Mouse (Mus musculus) kidney, adult 18-20 months (tissue): ENCODE measurements around the gene Sacm1l.

Experiments used
- DNase-seq: peaks from one replicate; pipeline ENCODE4 v3.0.0; 2021

Sacm1l gene

GRCm38 (mm10) chr9:123509638-123510604 is 19.6 kb upstream of the Sacm1l start:
- DNase-seq: peak; percentile 52

- DNase-seq: peak; percentile 18
Observed at GRCm38 (mm10) chr9:123510926-123511325, 18.6 kb upstream of the Sacm1l start.

DNA sequence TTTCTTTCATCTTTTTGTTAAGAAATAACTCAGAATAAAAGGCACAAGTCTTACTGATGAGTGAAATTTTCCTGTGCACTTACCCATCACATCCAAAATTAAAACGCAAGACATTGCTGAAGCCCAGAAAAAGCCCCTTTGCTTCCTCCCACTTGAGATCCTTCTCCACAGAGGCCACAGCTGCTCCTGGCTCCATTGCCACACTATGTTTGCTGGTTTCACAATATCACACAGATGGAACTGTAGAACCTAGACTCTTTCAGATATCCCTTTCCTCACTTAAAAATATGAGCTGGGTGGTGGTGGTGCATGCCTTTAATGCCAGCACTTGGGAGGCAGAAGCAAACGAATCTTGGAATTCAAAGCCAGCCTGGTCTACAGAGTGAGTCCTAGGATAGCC is 17.1 kb upstream of the Sacm1l start:
- no peak for DNase-seq

- DNase-seq: no peak
Observed at GRCm38 (mm10) chr9:123515087-123515486, 14.5 kb upstream of the Sacm1l start.

DNA sequence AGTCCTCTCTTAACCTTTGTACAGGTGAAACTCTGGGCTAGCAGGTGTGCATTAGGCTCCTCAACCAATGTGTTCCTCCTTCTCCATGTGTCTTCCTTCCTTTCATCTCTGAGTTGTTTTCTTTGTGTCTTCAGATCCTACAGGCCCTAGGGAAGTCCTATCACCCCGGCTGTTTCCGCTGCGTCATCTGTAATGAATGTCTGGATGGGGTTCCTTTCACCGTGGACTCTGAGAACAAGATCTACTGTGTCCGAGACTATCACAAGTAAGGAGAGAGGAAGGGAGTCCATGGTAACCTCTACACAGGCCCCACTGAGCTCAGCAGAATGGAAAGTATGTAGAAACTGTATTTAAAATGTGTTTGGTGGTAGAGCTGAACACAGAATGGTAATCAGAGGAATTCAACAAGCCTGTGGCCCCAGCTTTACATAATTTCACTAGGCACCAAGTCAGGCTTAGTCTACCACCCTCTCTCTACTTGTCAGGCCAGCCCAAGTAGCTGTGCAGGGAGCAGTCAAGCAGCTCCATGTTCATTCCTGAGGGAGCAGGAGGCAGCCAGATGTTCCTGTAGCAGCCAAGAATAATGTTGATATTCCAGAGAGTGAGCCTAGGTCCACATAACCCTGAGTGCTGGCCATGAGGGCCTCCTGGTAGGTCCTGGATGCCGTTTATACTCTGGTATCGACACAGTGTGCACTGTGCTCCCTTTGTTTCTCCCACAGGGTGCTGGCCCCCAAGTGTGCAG is 12.7 kb upstream of the Sacm1l start:
- no peak for DNase-seq

- no peak for DNase-seq
Observed at GRCm38 (mm10) chr9:123518969-123519894, 10.3 kb upstream of the Sacm1l start.

DNA sequence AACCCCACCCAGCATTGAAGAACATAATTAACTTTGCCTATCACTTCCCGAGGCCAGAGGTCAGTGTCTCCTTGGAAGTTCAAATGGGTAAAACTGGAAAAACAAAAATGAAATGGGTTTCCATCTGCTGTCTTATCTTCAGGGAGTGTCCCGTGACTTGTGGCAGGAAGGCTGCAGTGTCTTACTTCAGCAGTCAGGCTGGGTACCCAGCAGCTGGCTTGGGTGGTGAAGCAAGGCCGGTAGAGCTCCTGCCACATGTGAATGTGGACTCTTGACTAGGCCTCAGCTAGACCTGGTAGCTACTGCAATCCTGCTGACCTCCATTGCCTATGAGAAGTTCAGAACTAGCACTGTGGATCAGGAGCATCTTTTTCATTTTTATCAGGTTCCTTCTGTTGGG is 8.8 kb upstream of the Sacm1l start:
- DNase-seq: no peak

GRCm38 (mm10) chr9:123523676-123524075 is 5.9 kb upstream of the Sacm1l start:
- DNase-seq: peak; percentile 40

GRCm38 (mm10) chr9:123525095-123525494 is 4.5 kb upstream of the Sacm1l start:
- peak; percentile 59 for DNase-seq

DNA sequence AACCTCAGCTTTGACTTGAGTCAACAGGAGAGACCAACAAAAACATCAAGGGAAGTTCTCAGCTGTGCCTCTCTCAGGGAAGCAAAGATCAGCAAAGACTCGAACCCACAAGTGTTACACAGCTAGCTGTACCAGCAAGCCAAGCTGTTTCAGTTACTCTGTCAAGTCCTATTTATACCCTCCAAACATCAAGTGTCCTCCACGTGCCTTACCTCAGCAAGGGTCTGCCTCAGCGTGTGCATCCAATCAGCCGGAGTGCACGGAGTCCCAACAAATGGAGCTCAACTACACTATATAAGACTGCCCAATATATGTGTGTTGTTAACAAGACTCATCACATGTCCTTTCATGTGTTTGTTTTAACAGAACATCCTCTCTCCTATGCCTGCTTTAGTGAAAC is 3.1 kb upstream of the Sacm1l start:
- DNase-seq: no peak

- DNase-seq: no peak
Observed at GRCm38 (mm10) chr9:123528087-123528925, 1.3 kb upstream of the Sacm1l start.

- DNase-seq: peak; percentile 65
Observed at GRCm38 (mm10) chr9:123528926-123529295, 648 bp upstream of the Sacm1l start.

DNA sequence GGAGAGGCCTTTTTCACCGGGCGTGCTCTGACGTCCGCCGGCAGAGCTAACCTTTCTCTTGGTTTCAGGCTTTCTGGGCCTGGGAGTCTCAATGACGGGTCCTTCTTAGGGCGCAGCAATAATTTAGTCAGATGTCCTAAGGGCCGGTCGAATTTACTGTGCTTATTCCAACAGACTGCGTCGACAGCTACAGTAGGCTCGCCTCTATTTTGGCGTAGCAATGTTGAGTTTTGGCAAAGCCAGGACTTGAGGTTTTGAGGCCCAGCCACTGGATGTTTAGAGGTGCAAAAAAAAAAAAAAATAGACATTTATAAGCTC is 558 bp downstream of the Sacm1l start:
- DNase-seq: no peak

GRCm38 (mm10) chr9:123530566-123531130 is 1.1 kb downstream of the Sacm1l start:
- DNase-seq: no peak

GRCm38 (mm10) chr9:123531234-123531633 is 1.7 kb downstream of the Sacm1l start:
- no peak for DNase-seq

DNA sequence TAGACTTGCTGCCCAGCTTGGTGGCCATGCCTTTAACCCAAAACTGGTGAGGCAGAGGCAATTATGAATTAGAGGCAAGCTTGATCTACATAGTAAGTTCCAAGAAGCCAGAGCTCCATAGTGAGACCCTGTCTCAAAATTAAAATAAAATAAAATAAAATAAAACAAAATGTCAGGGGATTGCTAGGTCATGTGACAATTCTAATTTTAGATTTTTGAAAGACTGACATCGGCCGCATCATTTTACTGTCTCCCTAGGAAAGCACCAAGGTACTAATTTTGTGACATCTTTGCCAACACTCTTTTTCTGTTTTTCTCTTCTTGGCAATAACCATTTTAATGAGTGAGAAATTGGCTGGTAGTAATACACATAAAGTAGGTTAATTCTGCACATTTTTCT is 7.1 kb downstream of the Sacm1l start:
- no peak for DNase-seq

DNA sequence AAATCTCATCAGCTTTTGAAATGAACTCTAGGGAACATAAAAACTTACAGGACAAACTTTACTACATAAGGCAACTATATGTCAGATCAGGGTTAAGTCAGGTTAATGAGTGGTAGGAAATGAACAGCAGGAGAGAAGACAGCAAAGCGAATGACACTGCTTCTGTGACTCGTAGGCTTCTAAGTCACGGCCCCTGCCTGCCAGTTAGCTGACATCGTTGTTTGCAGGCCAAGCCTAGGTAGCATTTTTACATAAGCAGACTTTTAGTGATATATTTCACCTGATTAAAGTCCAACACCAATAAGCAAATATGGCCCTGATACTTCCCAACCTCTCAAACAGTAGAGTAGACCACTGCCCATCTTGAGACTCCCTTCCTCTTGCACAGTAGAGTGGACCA is 8.6 kb downstream of the Sacm1l start:
- no peak for DNase-seq

DNA sequence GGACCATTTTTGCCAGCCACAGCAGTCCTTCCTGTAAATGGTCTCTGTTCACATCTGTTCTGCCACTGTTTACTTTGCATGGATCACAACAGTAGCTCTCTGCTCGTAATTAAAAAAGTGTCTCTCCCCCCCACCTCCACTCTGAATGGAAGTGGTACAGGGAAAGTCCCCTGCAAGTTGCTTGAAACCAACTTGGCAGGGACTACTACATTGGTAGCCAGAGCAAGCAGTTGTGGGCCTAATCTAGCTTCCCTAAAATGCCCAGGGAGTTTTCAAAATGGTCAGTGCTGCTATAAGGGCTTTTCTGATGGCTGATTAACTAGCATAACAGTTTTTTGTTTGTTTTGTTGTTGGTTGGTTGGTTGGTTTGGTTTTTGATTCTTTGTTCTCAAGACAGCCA is 9.5 kb downstream of the Sacm1l start:
- DNase-seq: no peak

DNA sequence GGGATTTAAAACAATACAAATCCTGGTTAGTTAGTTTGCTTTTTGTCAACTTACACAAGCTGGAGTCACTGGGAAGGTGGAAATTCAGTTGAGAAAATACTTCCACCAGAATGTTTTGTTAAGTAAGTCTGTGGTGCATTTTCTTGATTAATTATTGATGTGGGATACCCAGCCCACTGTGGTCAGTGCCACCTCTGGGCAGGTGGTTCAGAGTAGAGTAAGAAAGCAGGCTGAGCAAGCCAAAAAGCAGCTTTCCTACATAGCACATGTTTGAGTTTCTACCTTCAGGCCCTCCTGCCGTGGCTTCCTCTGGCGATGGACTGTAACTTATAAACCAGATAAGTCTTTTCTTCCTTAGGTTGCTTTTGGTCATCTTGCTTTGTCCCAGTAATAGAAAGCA is 10.3 kb downstream of the Sacm1l start:
- peak; percentile 28 for DNase-seq

GRCm38 (mm10) chr9:123554599-123554998 is 25.0 kb downstream of the Sacm1l start:
- DNase-seq: no peak

GRCm38 (mm10) chr9:123577360-123578192 is 48.0 kb downstream of the Sacm1l start:
- no peak for DNase-seq
